Mouse (Mus musculus) inflammation-experienced regulatory T-cells, adult 16 weeks (primary cell): ENCODE results near the gene Wdr24. TPM values are rescaled to one million over a fixed set of nuclear protein-coding genes. Genes with fewer than 3 reads are reported as not detected.

Experiments used
- polyA plus RNA-seq: library from polyadenylated mRNA; unstranded; fragments of 100-300 nt; shearing (Covaris generic); gene quantifications from one replicate; pipeline ENCODE4 v1.2.1, GENCODE M21; 2017

The Wdr24 gene
- polyA plus RNA-seq, 1 experiment from 2014 or later = 54.5 TPM

Other genes with a start within 250 kb of the Wdr24 start
- 27.7 TPM for gene Lmf1, start 244.5 kb upstream of the Wdr24 start, polyA plus RNA-seq
- gene Gng13, start 106.5 kb upstream of the Wdr24 start, polyA plus RNA-seq = not detected
- gene Chtf18, start 96.2 kb upstream of the Wdr24 start, polyA plus RNA-seq = 7.4 TPM
- gene Rpusd1, start 96.0 kb upstream of the Wdr24 start, polyA plus RNA-seq = 18.0 TPM
- not detected for gene Mslnl, start 87.6 kb upstream of the Wdr24 start, polyA plus RNA-seq
- gene Msln, start 69.2 kb upstream of the Wdr24 start, polyA plus RNA-seq = not detected
- gene Narfl, start 49.9 kb upstream of the Wdr24 start, polyA plus RNA-seq = 32.2 TPM
- 59.1 TPM for gene Haghl, start 38.0 kb upstream of the Wdr24 start, polyA plus RNA-seq
- 0.35 TPM for gene Ccdc78, start 37.0 kb upstream of the Wdr24 start, polyA plus RNA-seq
- gene Fam173a, start 30.7 kb upstream of the Wdr24 start, polyA plus RNA-seq = 247 TPM
- not detected for gene AC134908.4, start 28.0 kb upstream of the Wdr24 start, polyA plus RNA-seq
- gene Metrn, start 26.5 kb upstream of the Wdr24 start, polyA plus RNA-seq = 15.2 TPM
- not detected for gene Fbxl16, start 14.5 kb upstream of the Wdr24 start, polyA plus RNA-seq
- 46.5 TPM for gene Jmjd8, start 5.2 kb downstream of the Wdr24 start, polyA plus RNA-seq
- gene Stub1, start 9.8 kb downstream of the Wdr24 start, polyA plus RNA-seq = 123 TPM
- gene Rhbdl1, start 13.7 kb downstream of the Wdr24 start, polyA plus RNA-seq = 0.80 TPM
- gene Gm20683, start 18.1 kb downstream of the Wdr24 start, polyA plus RNA-seq = 0.59 TPM
- 49.6 TPM for gene Rhot2, start 21.2 kb downstream of the Wdr24 start, polyA plus RNA-seq
- 9.9 TPM for gene Wdr90, start 37.9 kb downstream of the Wdr24 start, polyA plus RNA-seq
- 6.3 TPM for gene Mcrip2, start 45.1 kb downstream of the Wdr24 start, polyA plus RNA-seq
- 103 TPM for gene Mettl26, start 51.4 kb downstream of the Wdr24 start, polyA plus RNA-seq
- 1.0 TPM for gene Wfikkn1, start 57.2 kb downstream of the Wdr24 start, polyA plus RNA-seq
- gene Rab40c, start 96.1 kb downstream of the Wdr24 start, polyA plus RNA-seq = 9.1 TPM
- 76.3 TPM for gene Pigq, start 121.3 kb downstream of the Wdr24 start, polyA plus RNA-seq
- not detected for gene Nhlrc4, start 121.3 kb downstream of the Wdr24 start, polyA plus RNA-seq
- not detected for gene A930017K11Rik, start 128.9 kb downstream of the Wdr24 start, polyA plus RNA-seq
- gene Capn15, start 162.2 kb downstream of the Wdr24 start, polyA plus RNA-seq = 27.9 TPM
- gene Rab11fip3, start 245.9 kb downstream of the Wdr24 start, polyA plus RNA-seq = 2.0 TPM